In genomic region chr7:142675644-142676043, GRCm38 (mm10) we compare ENCODE assay signal across 9 mouse cellular contexts. TPM values are rescaled to one million over a fixed set of nuclear protein-coding genes. Genes with fewer than 3 reads are reported as not detected.
DNase-seq lines count a peak whose midpoint lies in the region; ATAC-seq and TF ChIP-seq lines count a peak whose summit lies in the region.
"Had no signal": no experiment of that assay in that cellular context is flagged by ENCODE, and none has a peak within 500 bp of the region (broad histone marks: within the 10 kb centered on the region; RNA-seq: fewer than 3 reads in every experiment).

No protein-coding gene starts in this region.

- no peak overlapping the region for H3K9ac ChIP-seq in midbrain, postnatal 0 days (replicated peaks; ENCODE audit: low read length, poor library complexity, severe bottlenecking)
- no peak overlapping the region for H3K9ac ChIP-seq in midbrain, embryonic 15.5 days
- H3K9ac ChIP-seq in intestine, postnatal 0 days (ENCODE audit: low read depth, low read length): no peak overlapping the region
- H3K9ac ChIP-seq in limb, embryonic 14.5 days (ENCODE audit: low read depth, low read length, severe bottlenecking): no peak overlapping the region

- H3K36me3 ChIP-seq in midbrain, postnatal 0 days (ENCODE audit: insufficient read depth, low read length): no peaks in the 10 kb centered on the region
- H3K36me3 ChIP-seq in midbrain, embryonic 15.5 days (replicated peaks): no peaks in the 10 kb centered on the region
- no peaks in the 10 kb centered on the region for H3K36me3 ChIP-seq in intestine, postnatal 0 days (ENCODE audit: control insufficient read depth, insufficient read depth)
- H3K36me3 ChIP-seq in limb, embryonic 14.5 days (ENCODE audit: control insufficient read depth, insufficient read depth, low read length): no peaks in the 10 kb centered on the region

- H3K27me3 ChIP-seq in midbrain, postnatal 0 days (ENCODE audit: insufficient read depth, low read length): no peaks in the 10 kb centered on the region
- H3K27me3 ChIP-seq in midbrain, embryonic 15.5 days (replicated peaks): no peaks in the 10 kb centered on the region
- H3K27me3 ChIP-seq in intestine, postnatal 0 days (replicated peaks; ENCODE audit: control insufficient read depth, insufficient read depth, low read length): no peaks in the 10 kb centered on the region
- H3K27me3 ChIP-seq in limb, embryonic 14.5 days (ENCODE audit: control insufficient read depth, insufficient read depth, low read length): no peaks in the 10 kb centered on the region

- no peak overlapping the region for H3K4me2 ChIP-seq in midbrain, postnatal 0 days (ENCODE audit: low read depth, low read length, poor library complexity, severe bottlenecking)
- H3K4me2 ChIP-seq in midbrain, embryonic 15.5 days: no peak overlapping the region
- H3K4me2 ChIP-seq in intestine, postnatal 0 days (replicated peaks; ENCODE audit: low read depth): no peak overlapping the region
- no peak overlapping the region for H3K4me2 ChIP-seq in limb, embryonic 14.5 days (replicated peaks; ENCODE audit: low read depth, low read length, severe bottlenecking)

- ATAC-seq in midbrain, postnatal 0 days (ENCODE audit: low FRiP score): no peak
- ATAC-seq in midbrain, embryonic 15.5 days (replicated peaks): no peak
- no peak for ATAC-seq in intestine, postnatal 0 days
- peak; percentile 60; the same call in 1 of the 2 replicates for ATAC-seq in limb, embryonic 14.5 days (ENCODE audit: low FRiP score, low read depth)

- H3K9me3 ChIP-seq in midbrain, postnatal 0 days (ENCODE audit: low read length): no peaks in the 10 kb centered on the region
- H3K9me3 ChIP-seq in midbrain, embryonic 15.5 days: no peaks in the 10 kb centered on the region
- peaks cover 5% of the 10 kb centered on the region for H3K9me3 ChIP-seq in intestine, postnatal 0 days (ENCODE audit: control insufficient read depth)
- H3K9me3 ChIP-seq in limb, embryonic 14.5 days (ENCODE audit: control insufficient read depth, low read length): peaks cover 12% of the 10 kb centered on the region

- no peak overlapping the region for H3K4me3 ChIP-seq in midbrain, postnatal 0 days (ENCODE audit: low read depth, low read length)
- H3K4me3 ChIP-seq in midbrain, embryonic 15.5 days: no peak overlapping the region
- H3K4me3 ChIP-seq in intestine, postnatal 0 days (ENCODE audit: low read depth, low read length): no peak overlapping the region
- no peak overlapping the region for H3K4me3 ChIP-seq in limb, embryonic 14.5 days (replicated peaks; ENCODE audit: low read length)

- WGBS in midbrain, postnatal 0 days: 12% methylated on average over 3 of the region's 3 CpGs
- 11% methylated on average over 3 of the region's 3 CpGs for WGBS in midbrain, embryonic 15.5 days
- 5% methylated on average over 3 of the region's 3 CpGs for WGBS in intestine, postnatal 0 days
- 13% methylated on average over 3 of the region's 3 CpGs for WGBS in limb, embryonic 14.5 days

- DNase-seq in midbrain, postnatal 0 days (ENCODE audit: low spot score): peak; percentile 90
- peak; percentile 37 for DNase-seq in adrenal gland, postnatal 25 days
- DNase-seq in fibroblast of lung, adult 2 months (ENCODE audit: low read depth): peak; percentile 52
- peak; percentile 89 for DNase-seq in limb, embryonic 14.5 days (ENCODE audit: low spot score)
- peak; percentile 77 to 79 for DNase-seq in right cerebral cortex, postnatal 10 days (ENCODE audit: low spot score in 2 of 2)
- no peak for DNase-seq in ovary, adult 18-20 months (ENCODE audit: low spot score)

- H3K27ac ChIP-seq in midbrain, postnatal 0 days (ENCODE audit: low read depth, low read length): no peak overlapping the region
- no peak overlapping the region for H3K27ac ChIP-seq in midbrain, embryonic 15.5 days
- no peak overlapping the region for H3K27ac ChIP-seq in intestine, postnatal 0 days (ENCODE audit: low read depth, low read length)
- H3K27ac ChIP-seq in limb, embryonic 14.5 days (replicated peaks; ENCODE audit: low read depth, low read length): no peak overlapping the region
- H3K27ac ChIP-seq: macrophage had no signal

- TF ChIP-seq POLR2A in limb, embryonic 14.5 days (IDR thresholded peaks at IDR 0.05; ENCODE audit: borderline replicate concordance, extremely low read depth, insufficient read depth, insufficient read length): no peak

- peak; percentile 78 for TF ChIP-seq CTCF in midbrain, postnatal 0 days (IDR thresholded peaks at IDR 0.05)
- peak; percentile 80 for TF ChIP-seq CTCF in intestine, postnatal 0 days (IDR thresholded peaks at IDR 0.05; ENCODE audit: low read depth)

- H3K4me1 ChIP-seq in midbrain, postnatal 0 days (ENCODE audit: insufficient read depth, low read length): no peaks in the 10 kb centered on the region
- H3K4me1 ChIP-seq in midbrain, embryonic 15.5 days: no peaks in the 10 kb centered on the region
- no peaks in the 10 kb centered on the region for H3K4me1 ChIP-seq in intestine, postnatal 0 days (replicated peaks; ENCODE audit: control insufficient read depth, insufficient read depth, low read length)
- no peaks in the 10 kb centered on the region for H3K4me1 ChIP-seq in limb, embryonic 14.5 days (ENCODE audit: control insufficient read depth, insufficient read depth, low read length)

RNA-seq across cellular contexts. Expression of gene Gm49394, which starts 5.9 kb away (rescaled TPM):
- total RNA-seq in midbrain, postnatal 0 days (2014; rRNA removed): not detected in 2 replicates
- not detected in 2 replicates for polyA plus RNA-seq in midbrain, postnatal 0 days (2015; fragmentation: Nextera tagmentation; extraction: Ambion mirVana)
- not detected in 2 replicates for polyA plus RNA-seq in midbrain, embryonic 15.5 days (2015; fragmentation: Nextera tagmentation; extraction: Ambion mirVana)
- total RNA-seq in adrenal gland, postnatal 25 days (2021): not detected in 2 replicates
- not detected in 2 replicates for polyA plus RNA-seq in intestine, postnatal 0 days (2015; fragmentation: Nextera tagmentation; extraction: Ambion mirVana)
- polyA plus RNA-seq in limb, embryonic 14.5 days (2012; rRNA removed): 1.4 and 2.8 TPM in 2 replicates
- 0.19 and 0.41 TPM in 2 replicates for polyA plus RNA-seq in limb, embryonic 14.5 days (2014; fragmentation: Nextera tagmentation; extraction: Ambion mirVana)
- polyA plus RNA-seq: macrophage had no signal

RNA-seq across cellular contexts. Expression of gene Igf2, which starts 9.0 kb away (rescaled TPM):
- total RNA-seq in midbrain, postnatal 0 days (2014; rRNA removed): 369 and 380 TPM in 2 replicates
- 195 and 213 TPM in 2 replicates for polyA plus RNA-seq in midbrain, postnatal 0 days (2015; fragmentation: Nextera tagmentation; extraction: Ambion mirVana)
- polyA plus RNA-seq in midbrain, embryonic 15.5 days (2015; fragmentation: Nextera tagmentation; extraction: Ambion mirVana): 128 and 159 TPM in 2 replicates
- 6.7 and 7.9 TPM in 2 replicates for total RNA-seq in adrenal gland, postnatal 25 days (2021)
- 483 and 499 TPM in 2 replicates for polyA plus RNA-seq in intestine, postnatal 0 days (2015; fragmentation: Nextera tagmentation; extraction: Ambion mirVana)
- 4,240 and 5,416 TPM in 2 replicates for polyA plus RNA-seq in limb, embryonic 14.5 days (2012; rRNA removed)
- polyA plus RNA-seq in limb, embryonic 14.5 days (2014; fragmentation: Nextera tagmentation; extraction: Ambion mirVana): 1,472 and 1,504 TPM in 2 replicates
